Mouse (Mus musculus) hindbrain, embryonic 10.5 days (tissue): ENCODE measurements around the gene 4932438A13Rik. TPM values are rescaled to one million over a fixed set of nuclear protein-coding genes. Genes with fewer than 3 reads are reported as not detected.

Source experiments
- DNase-seq: peaks from one replicate; pipeline ENCODE4 v3.0.0-alpha.2; 2017; ENCODE audit warnings: low spot score
- H3K27ac ChIP-seq: fragments of 300-500 bp; sonication (generic); 2 replicates; pipeline ENCODE4 v1.5.1; 2016; ENCODE audit warnings: mild to moderate bottlenecking, moderate library complexity
- H3K27me3 ChIP-seq: fragments of 300-500 bp; sonication (generic); 2 replicates; pipeline ENCODE4 v1.6.1; 2016; ENCODE audit warnings: mild to moderate bottlenecking; ENCODE audit not compliant: poor library complexity, insufficient read depth, severe bottlenecking
- H3K36me3 ChIP-seq: fragments of 300-500 bp; sonication (generic); 2 replicates; pipeline ENCODE4 v1.6.1; 2016; ENCODE audit warnings: mild to moderate bottlenecking, moderate library complexity
- H3K4me1 ChIP-seq: fragments of 300-500 bp; sonication (generic); replicated peaks from 2 replicates; pipeline ENCODE4 v1.6.1; 2016; ENCODE audit warnings: mild to moderate bottlenecking
- H3K4me3 ChIP-seq: fragments of 300-500 bp; sonication (generic); 2 replicates; pipeline ENCODE4 v1.5.1; 2016; ENCODE audit warnings: mild to moderate bottlenecking, moderate library complexity
- H3K9me3 ChIP-seq: fragments of 300-500 bp; sonication (generic); 2 replicates; pipeline ENCODE4 v1.6.1; 2016; ENCODE audit warnings: mild to moderate bottlenecking, moderate library complexity
- WGBS: fragments of 180-500 bp; shearing (Covaris S2); methylation state at CpG from one replicate; pipeline ENCODE4 v1.1.7; 2016; 5-methylcytosine and 5-hydroxymethylcytosine counted together
- polyA plus RNA-seq: library from polyadenylated mRNA; unstranded; fragments of >200 nt; fragmentation: Nextera tagmentation; extraction: Ambion mirVana; gene quantifications from 2 replicates; pipeline ENCODE4 v1.2.1, GENCODE M21; 2016

4932438A13Rik gene
- polyA plus RNA-seq, result 37.6 and 38.6 TPM in 2 replicates

DNA sequence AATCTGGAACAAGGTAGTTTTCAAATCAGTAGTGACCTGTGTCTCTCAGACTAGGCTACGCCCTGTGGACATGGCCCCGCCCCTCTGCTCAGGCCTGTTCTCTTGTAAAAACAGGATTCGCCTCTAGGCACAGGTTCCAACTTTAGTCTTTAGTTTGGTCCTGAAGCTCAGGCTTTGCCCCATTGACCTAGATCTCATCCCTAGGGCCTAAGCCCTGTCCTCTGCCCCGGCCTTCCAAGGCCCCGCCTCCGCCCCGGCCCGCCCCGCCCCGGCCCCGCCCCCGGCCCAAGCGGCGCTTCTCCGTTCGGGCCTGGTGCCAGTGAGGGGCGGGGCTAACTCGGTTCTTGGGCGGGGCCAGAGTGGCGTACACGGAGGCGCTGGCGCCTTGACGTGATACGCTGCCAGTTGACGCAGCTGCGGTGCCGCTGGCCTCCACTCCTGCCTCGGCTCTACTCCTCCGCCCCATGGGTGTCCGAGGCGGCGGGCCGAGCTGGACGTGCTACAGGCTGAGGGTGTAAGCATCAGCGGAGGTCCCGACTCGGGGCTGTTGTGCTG lies at the start of gene 4932438A13Rik:
Gene 4932438A13Rik (plus strand): TSS at position 384 of the 555 bp plus-strand sequence.
- peaks cover 9% of the 10 kb centered on the region for H3K4me1 ChIP-seq
- H3K27ac ChIP-seq, result peak within 1 kb of the TSS; percentile 91
- peaks cover 31% of the 10 kb centered on the region for H3K36me3 ChIP-seq
- peak; percentile 97 for DNase-seq
- no peaks in the 10 kb centered on the region for H3K27me3 ChIP-seq
- H3K4me3 ChIP-seq, result peak within 1 kb of the TSS; percentile 90
- no peaks in the 10 kb centered on the region for H3K9me3 ChIP-seq
- WGBS, result 1% methylated on average over 38 of the region's 38 CpGs

- Histone ChIP-seq H3K4me1 (0 out of 2 replicates have a peak, but pooled peaks cover 2% of the 10 kb centered on the region), H3K4me3 (no peak overlapping the region), H3K27me3 (no peaks in the 10 kb centered on the region), H3K27ac (no peak overlapping the region), H3K9me3 (no peaks in the 10 kb centered on the region), H3K36me3 (no peaks in the 10 kb centered on the region)
- DNase-seq, result no peak
- 91% methylated on average over 5 of the region's 5 CpGs for WGBS
These were observed 46.3 kb upstream of the 4932438A13Rik start for GRCm38 (mm10) chr3:36816633-36817032.

DNA sequence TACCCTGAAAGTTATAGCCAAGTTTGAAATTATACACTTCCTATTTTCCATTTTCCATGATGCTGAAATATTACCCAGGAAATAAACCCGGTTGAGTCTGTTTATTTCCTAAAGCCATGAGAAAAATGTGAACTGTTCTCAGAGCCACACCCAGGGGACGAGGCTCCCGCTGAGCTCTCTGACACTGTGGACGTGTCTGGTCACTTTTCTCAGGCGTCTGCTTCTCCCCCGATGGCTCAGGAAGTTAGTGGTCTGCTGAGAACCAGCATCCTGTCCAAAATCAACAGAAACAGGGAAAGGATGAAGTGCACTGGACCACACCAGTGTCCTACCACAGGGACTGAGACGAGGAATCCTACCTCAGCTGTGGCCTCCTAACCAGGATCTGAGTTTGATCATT lies 43.5 kb upstream of the 4932438A13Rik start:
- Histone ChIP-seq H3K9me3 (no peaks in the 10 kb centered on the region), H3K36me3 (no peaks in the 10 kb centered on the region), H3K4me3 (no peak overlapping the region), H3K4me1 (0 out of 2 replicates have a peak, but pooled peaks cover 2% of the 10 kb centered on the region), H3K27ac (no peak overlapping the region), H3K27me3 (no peaks in the 10 kb centered on the region)
- WGBS, result 64% methylated on average over 7 of the region's 7 CpGs
- DNase-seq, result no peak

- Histone ChIP-seq H3K27ac (no peak overlapping the region), H3K4me1 (0 out of 2 replicates have a peak, but pooled peaks cover 2% of the 10 kb centered on the region), H3K4me3 (no peak overlapping the region), H3K9me3 (no peaks in the 10 kb centered on the region), H3K27me3 (no peaks in the 10 kb centered on the region), H3K36me3 (no peaks in the 10 kb centered on the region)
- 90% methylated on average over 9 of the region's 9 CpGs for WGBS
- no peak for DNase-seq
These were observed 41.9 kb upstream of the 4932438A13Rik start for GRCm38 (mm10) chr3:36821037-36821436.

DNA sequence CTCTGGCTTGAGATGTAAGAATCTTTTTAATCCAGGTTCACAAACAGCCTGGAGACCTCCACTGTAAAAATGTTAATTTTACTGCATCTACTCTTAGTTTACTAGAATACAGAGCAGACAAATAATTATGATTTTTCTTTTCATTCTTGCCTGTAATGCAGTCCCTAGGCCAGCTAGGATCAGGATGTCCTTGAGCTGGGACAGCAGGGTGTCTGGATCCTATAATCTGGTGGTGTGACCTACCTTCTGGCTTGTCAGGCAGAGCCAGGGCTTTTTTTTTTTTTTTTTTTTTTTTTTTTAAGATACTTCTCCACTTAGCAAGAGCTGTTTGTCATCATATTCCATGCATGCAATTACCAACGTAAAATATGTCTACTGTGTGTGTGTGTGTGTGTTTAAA lies 37.8 kb upstream of the 4932438A13Rik start:
- H3K4me3 ChIP-seq, result no peak overlapping the region
- H3K4me1 ChIP-seq, result 0 out of 2 replicates have a peak, but pooled peaks cover 4% of the 10 kb centered on the region
- no peak for DNase-seq
- no peaks in the 10 kb centered on the region for H3K9me3 ChIP-seq
- H3K27me3 ChIP-seq, result no peaks in the 10 kb centered on the region
- H3K27ac ChIP-seq, result no peak overlapping the region
- H3K36me3 ChIP-seq, result no peaks in the 10 kb centered on the region
- 81% methylated on average over 1 of the region's 1 CpGs for WGBS

GRCm38 (mm10) chr3:36825554-36825953 lies 37.4 kb upstream of the 4932438A13Rik start:
- H3K9me3 ChIP-seq, result no peaks in the 10 kb centered on the region
- WGBS, result 86% methylated on average over 4 of the region's 4 CpGs
- H3K4me1 ChIP-seq, result 0 out of 2 replicates have a peak, but pooled peaks cover 4% of the 10 kb centered on the region
- no peak overlapping the region for H3K4me3 ChIP-seq
- DNase-seq, result no peak
- H3K36me3 ChIP-seq, result no peaks in the 10 kb centered on the region
- H3K27ac ChIP-seq, result no peak overlapping the region
- no peaks in the 10 kb centered on the region for H3K27me3 ChIP-seq

DNA sequence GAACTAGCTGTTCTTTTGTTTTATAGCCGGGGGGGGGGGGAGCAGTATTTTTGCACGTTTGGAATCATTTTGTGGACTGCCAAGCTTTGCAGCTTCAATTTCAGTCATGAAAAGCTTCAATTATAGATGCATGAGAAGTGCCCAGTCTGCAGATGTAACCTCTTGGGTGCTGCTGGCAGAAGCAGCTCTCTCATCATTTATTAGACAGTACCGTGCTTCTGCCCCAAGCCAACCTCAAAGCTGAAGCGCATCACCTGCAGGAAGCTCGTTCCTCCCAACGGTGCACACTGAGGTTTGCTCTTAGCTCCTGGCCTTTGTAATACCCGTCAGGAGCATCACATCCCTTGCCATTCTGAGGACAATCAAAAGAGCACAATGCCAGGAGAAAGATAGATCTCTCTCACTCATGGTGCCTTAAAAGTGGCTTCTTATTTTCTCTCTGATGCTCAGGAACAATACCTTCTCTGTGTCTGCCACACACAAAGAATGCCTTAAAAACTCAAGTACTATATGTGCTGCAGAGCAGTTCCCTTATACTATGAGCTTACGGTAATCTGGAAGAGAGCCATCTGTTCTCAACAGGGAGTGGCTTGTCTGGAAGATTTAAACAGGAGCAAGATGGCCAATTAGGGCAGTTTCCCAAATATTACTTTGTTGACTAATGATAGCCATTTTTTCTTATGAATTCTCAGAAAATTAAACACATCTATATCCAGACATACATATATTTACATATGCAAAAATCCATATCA lies 35.5 kb upstream of the 4932438A13Rik start:
- no peak for DNase-seq
- 57% methylated on average over 8 of the region's 8 CpGs for WGBS
- H3K36me3 ChIP-seq, result no peaks in the 10 kb centered on the region
- H3K4me3 ChIP-seq, result no peak overlapping the region
- peaks cover 4% of the 10 kb centered on the region; the same call in 1 of the 2 replicates for H3K4me1 ChIP-seq
- no peaks in the 10 kb centered on the region for H3K27me3 ChIP-seq
- H3K27ac ChIP-seq, result no peak overlapping the region
- H3K9me3 ChIP-seq, result no peaks in the 10 kb centered on the region

DNA sequence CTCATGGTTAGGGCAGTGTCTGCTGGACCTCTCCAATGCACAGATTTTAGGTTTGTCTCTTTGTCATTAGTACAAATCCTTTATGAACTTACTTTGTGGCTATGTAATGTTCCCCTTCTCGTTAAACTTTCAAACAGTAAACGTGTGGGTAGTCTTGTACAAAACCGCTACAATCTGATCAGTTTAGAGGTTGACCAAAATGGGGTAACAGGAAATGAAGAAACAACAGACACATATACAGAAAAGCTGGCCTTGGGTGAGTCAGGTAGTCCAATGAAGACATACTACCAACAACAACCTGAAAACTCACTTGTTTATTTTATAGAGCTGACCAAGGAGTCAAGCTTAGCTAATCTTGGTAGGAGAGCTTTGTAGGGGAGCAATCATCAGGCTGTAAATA lies 32.7 kb upstream of the 4932438A13Rik start:
- Histone ChIP-seq H3K27me3 (no peaks in the 10 kb centered on the region), H3K9me3 (no peaks in the 10 kb centered on the region), H3K4me1 (peaks cover 4% of the 10 kb centered on the region; the same call in 1 of the 2 replicates), H3K27ac (no peak overlapping the region), H3K36me3 (no peaks in the 10 kb centered on the region), H3K4me3 (no peak overlapping the region)
- WGBS, result 96% methylated on average over 3 of the region's 3 CpGs
- no peak for DNase-seq

GRCm38 (mm10) chr3:36834426-36834825 lies 28.5 kb upstream of the 4932438A13Rik start:
- H3K36me3 ChIP-seq, result no peaks in the 10 kb centered on the region
- no peaks in the 10 kb centered on the region for H3K27me3 ChIP-seq
- WGBS, result 78% methylated on average over 4 of the region's 4 CpGs
- no peak overlapping the region for H3K4me3 ChIP-seq
- H3K9me3 ChIP-seq, result no peaks in the 10 kb centered on the region
- DNase-seq, result no peak
- no peak overlapping the region for H3K27ac ChIP-seq
- H3K4me1 ChIP-seq, result peaks cover 9% of the 10 kb centered on the region

- no peaks in the 10 kb centered on the region for H3K9me3 ChIP-seq
- WGBS, result 92% methylated on average over 2 of the region's 2 CpGs
- DNase-seq, result no peak
- H3K27me3 ChIP-seq, result no peaks in the 10 kb centered on the region
- no peaks in the 10 kb centered on the region for H3K36me3 ChIP-seq
- H3K4me3 ChIP-seq, result no peak overlapping the region
- H3K4me1 ChIP-seq, result peaks cover 9% of the 10 kb centered on the region
- no peak overlapping the region for H3K27ac ChIP-seq
These were observed 28.1 kb upstream of the 4932438A13Rik start for GRCm38 (mm10) chr3:36834832-36835231.

- peak overlapping the region; percentile 39 for H3K4me3 ChIP-seq
- no peaks in the 10 kb centered on the region for H3K9me3 ChIP-seq
- DNase-seq, result peak; percentile 33
- no peaks in the 10 kb centered on the region for H3K27me3 ChIP-seq
- no peaks in the 10 kb centered on the region for H3K36me3 ChIP-seq
- 19% methylated on average over 18 of the region's 18 CpGs for WGBS
- H3K4me1 ChIP-seq, result peaks cover 10% of the 10 kb centered on the region
- H3K27ac ChIP-seq, result peak overlapping the region; percentile 53; the same call in 1 of the 2 replicates
These were observed 27.2 kb upstream of the 4932438A13Rik start for GRCm38 (mm10) chr3:36835525-36836203.

DNA sequence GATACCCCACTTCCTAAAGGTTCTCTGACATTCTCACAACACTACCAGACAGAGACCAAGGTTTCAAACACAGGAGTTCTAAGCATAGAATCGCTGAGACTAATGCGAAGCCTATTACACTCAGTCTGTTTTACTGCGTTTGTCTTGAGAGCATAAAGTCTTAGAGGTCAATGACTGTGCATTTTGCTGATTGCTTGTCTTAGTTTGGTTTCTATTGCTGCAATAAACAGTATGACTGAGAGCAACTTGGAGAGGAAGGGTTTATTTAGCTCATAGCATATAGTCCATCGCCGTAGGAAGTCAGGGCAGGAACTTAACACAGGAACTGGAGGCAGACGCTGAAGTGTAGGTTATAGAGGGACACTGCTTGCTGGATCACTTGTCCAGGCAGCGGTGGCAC lies 26.1 kb upstream of the 4932438A13Rik start:
- Histone ChIP-seq H3K27me3 (no peaks in the 10 kb centered on the region), H3K27ac (no peak overlapping the region), H3K9me3 (no peaks in the 10 kb centered on the region), H3K4me3 (no peak overlapping the region), H3K36me3 (no peaks in the 10 kb centered on the region), H3K4me1 (peaks cover 14% of the 10 kb centered on the region; the same call in 1 of the 2 replicates)
- no peak for DNase-seq
- WGBS, result 91% methylated on average over 7 of the region's 7 CpGs
